Mouse (Mus musculus) myocyte (in vitro differentiated cells): ENCODE data around the gene Fndc10. TPM values are rescaled to one million over a fixed set of nuclear protein-coding genes. Genes with fewer than 3 reads are reported as not detected.
"Not testable (repeated sequence)": the region's sequence is repeated elsewhere in the genome, so short reads cannot be mapped to it uniquely, and the experiment has no call there.

Source experiments
- H3K27me3 ChIP-seq: one replicate; pipeline ENCODE4 v1.6.1; 2011; ENCODE audit not compliant: control insufficient read depth, insufficient read depth, insufficient read length
- H3K36me3 ChIP-seq: one replicate; pipeline ENCODE4 v1.6.1; 2011; ENCODE audit not compliant: control insufficient read depth, insufficient read depth
- H3K4me2 ChIP-seq: one replicate; pipeline ENCODE4 v1.6.1; 2011; ENCODE audit warnings: low read depth, control low read depth
- H3K4me3 ChIP-seq: one replicate; pipeline ENCODE4 v1.5.1; 2011; ENCODE audit warnings: mild to moderate bottlenecking, control low read depth, moderate library complexity
- H3K79me2 ChIP-seq: one replicate; pipeline ENCODE4 v1.6.1; 2011; ENCODE audit not compliant: control insufficient read depth, insufficient read depth
- H3ac ChIP-seq: one replicate; pipeline ENCODE4 v1.6.1; 2011; ENCODE audit not compliant: control insufficient read depth, insufficient read length
- CEBPB ChIP-seq: IDR thresholded peaks from 2 replicates; pipeline ENCODE4 v1.6.1; 2011; ENCODE audit warnings: mild to moderate bottlenecking, moderate library complexity; ENCODE audit not compliant: poor library complexity, insufficient read depth, severe bottlenecking
- E2F4 ChIP-seq: IDR thresholded peaks from one replicate; pipeline ENCODE4 v1.6.1; 2011; ENCODE audit warnings: mild to moderate bottlenecking, control low read depth, moderate library complexity; ENCODE audit not compliant: insufficient read depth
- MAX ChIP-seq: IDR thresholded peaks from one replicate; pipeline ENCODE4 v1.6.1; 2011; ENCODE audit warnings: low read depth, mild to moderate bottlenecking, control low read depth
- MYOD1 ChIP-seq, 3 experiments: IDR thresholded peaks; one replicate each; pipeline ENCODE4 v1.6.1; 2011; ENCODE audit warnings: control low read depth in 2 of 3, low read depth in 2 of 3, mild to moderate bottlenecking in 2 of 3, moderate library complexity in 1 of 3; ENCODE audit not compliant: insufficient read length in 2 of 3, control insufficient read depth in 1 of 3
- MYOG ChIP-seq, 3 experiments: IDR thresholded peaks; one replicate each; pipeline ENCODE4 v1.6.1; 2011; ENCODE audit warnings: control low read depth in 2 of 3, low read depth in 2 of 3, mild to moderate bottlenecking in 2 of 3; ENCODE audit not compliant: insufficient read length in 2 of 3, control insufficient read depth in 1 of 3, insufficient read depth in 1 of 3
- POLR2A ChIP-seq: IDR thresholded peaks from one replicate; pipeline ENCODE4 v1.6.1; 2011; ENCODE audit warnings: low read depth, mild to moderate bottlenecking, control low read depth, moderate library complexity; ENCODE audit not compliant: insufficient read length
- POLR2AphosphoS2 ChIP-seq: IDR thresholded peaks from one replicate; pipeline ENCODE4 v1.6.1; 2011; ENCODE audit warnings: low read depth, control low read depth; ENCODE audit not compliant: insufficient read length
- REST ChIP-seq: IDR thresholded peaks from one replicate; pipeline ENCODE4 v1.6.1; 2011; ENCODE audit warnings: mild to moderate bottlenecking, control low read depth, moderate library complexity; ENCODE audit not compliant: insufficient read depth, insufficient read length
- SRF ChIP-seq: IDR thresholded peaks from one replicate; pipeline ENCODE4 v1.6.1; 2011; ENCODE audit warnings: low read depth; ENCODE audit not compliant: control insufficient read depth, insufficient read length
- TCF12 ChIP-seq: IDR thresholded peaks from one replicate; pipeline ENCODE4 v1.6.1; 2011; ENCODE audit warnings: mild to moderate bottlenecking, control low read depth; ENCODE audit not compliant: poor library complexity, insufficient read depth, severe bottlenecking
- TCF3 ChIP-seq: IDR thresholded peaks from one replicate; pipeline ENCODE4 v1.6.1; 2011; ENCODE audit warnings: low read depth, control low read depth; ENCODE audit not compliant: insufficient read length
- USF1 ChIP-seq: IDR thresholded peaks from one replicate; pipeline ENCODE4 v1.6.1; 2011; ENCODE audit warnings: low read depth, mild to moderate bottlenecking, control low read depth, moderate library complexity
- polyA plus RNA-seq: library from polyadenylated mRNA; unstranded; fragments of >200 nt; fragmentation: generic; extraction: Trizol; gene quantifications from one replicate; pipeline ENCODE4 v1.2.1, GENCODE M21; 2012; ENCODE audit warnings: missing spikeins

The Fndc10 gene
- polyA plus RNA-seq: 8.3 TPM

DNA sequence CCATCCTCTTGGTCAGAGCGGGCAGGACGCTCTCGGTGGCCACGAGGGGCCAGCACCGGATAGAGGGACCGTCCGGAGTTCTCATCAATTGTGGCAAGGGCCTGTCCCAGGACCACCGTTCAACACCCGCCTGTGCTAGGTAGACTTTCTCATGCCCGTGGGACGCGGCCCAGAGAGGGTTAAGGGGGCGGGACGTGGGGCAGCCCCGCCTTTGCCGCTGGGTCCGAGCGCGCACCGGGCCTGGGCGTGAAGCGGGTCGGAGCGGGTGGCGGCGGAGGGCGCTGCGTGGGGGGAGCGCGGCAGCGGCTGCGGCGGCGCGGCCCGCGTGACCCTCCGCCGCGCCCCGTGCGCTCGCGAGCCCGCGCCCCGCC is at the start of gene Fndc10:
Gene Fndc10 (plus strand): TSS at position 232 of the 371 bp plus-strand sequence.
- TF ChIP-seq TCF3 (no peak), POLR2A (peak; percentile 56), CEBPB (no peak)
- Histone ChIP-seq H3K4me3 (peak within 1 kb of the TSS; percentile 15), H3K36me3 (no peaks in the 10 kb centered on the region), H3ac (peak within 1 kb of the TSS; percentile 43), H3K27me3 (no peaks in the 10 kb centered on the region), H3K4me2 (peak within 1 kb of the TSS; percentile 70), H3K79me2 (no peaks in the 10 kb centered on the region)

DNA sequence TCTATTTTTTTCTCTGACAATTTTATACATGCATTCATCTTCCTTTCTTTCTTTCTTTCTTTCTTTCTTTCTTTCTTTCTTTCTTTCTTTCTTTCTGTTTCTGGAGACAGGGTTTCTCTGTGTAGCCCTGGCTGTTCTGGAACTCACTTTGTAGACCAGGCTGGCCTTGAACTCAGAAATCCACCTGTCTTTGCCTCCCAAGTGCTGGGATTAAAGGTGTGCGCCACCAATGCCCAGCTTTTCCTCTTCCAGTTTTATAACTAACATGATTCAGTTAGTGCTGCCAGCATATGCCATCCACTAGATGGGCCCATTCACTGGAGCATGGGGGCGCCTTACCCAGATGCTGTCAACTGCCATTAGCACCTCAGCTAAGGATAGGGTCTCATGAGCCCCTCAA is 48.8 kb upstream of the Fndc10 start, which contains the start of gene Gm10563:
Gene Gm10563 (minus strand): TSS at position 101 of the 400 bp plus-strand sequence.
- H3ac ChIP-seq, H3K27me3 ChIP-seq: not testable (repeated sequence)

DNA sequence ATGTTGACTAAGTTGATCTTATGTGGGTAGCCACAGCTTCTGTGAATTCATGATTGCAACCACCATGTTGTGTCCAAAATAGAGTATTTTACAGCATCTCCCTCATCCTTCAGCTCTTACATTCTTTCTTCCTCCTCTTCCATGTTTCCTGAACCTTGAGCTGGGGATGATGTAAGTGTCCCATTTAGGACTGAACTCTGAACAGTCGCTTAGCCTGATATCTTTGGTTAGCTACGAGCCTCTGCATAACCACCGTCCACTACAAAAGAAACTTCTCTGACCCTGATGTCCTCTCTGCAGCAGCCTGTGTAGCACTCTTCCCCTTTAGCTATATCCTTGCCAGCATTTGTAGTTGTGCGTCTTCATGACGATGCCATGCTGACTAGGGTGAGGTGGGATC is 48.4 kb upstream of the Fndc10 start:
- no peak for TF ChIP-seq USF1
- no peak for TF ChIP-seq SRF
- no peak for TF ChIP-seq TCF3
- no peak for TF ChIP-seq REST
- H3K4me3 ChIP-seq: no peak overlapping the region

More for the DNA sequence above, 48.8 kb upstream of the Fndc10 start, which contains the start of gene Gm10563:
- H3K36me3 ChIP-seq: peaks cover 48% of the 10 kb centered on the region
- H3K4me3 ChIP-seq, H3K79me2 ChIP-seq, H3K4me2 ChIP-seq: not testable (repeated sequence)

DNA sequence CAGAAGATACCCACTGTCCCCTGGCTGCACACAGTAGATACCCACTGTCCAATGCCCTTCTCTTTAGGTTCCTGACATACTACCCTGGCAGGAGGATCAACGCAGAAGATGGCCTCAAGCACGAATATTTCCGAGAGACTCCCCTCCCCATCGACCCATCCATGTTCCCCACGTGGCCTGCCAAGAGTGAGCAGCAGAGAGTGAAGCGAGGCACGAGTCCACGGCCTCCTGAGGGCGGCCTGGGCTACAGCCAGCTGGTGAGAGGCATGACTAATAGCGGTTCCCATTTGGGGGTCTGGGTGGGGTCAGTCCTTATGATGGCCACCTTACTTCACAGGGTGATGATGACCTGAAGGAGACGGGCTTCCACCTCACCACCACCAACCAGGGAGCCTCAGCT is 44.8 kb upstream of the Fndc10 start:
- H3K79me2 ChIP-seq: no peaks in the 10 kb centered on the region
- no peaks in the 10 kb centered on the region for H3K27me3 ChIP-seq
- no peak overlapping the region for H3K4me3 ChIP-seq
- TF ChIP-seq REST: no peak
- no peak for TF ChIP-seq CEBPB
- TF ChIP-seq USF1: no peak
- no peak for TF ChIP-seq POLR2A
- TF ChIP-seq MAX: no peak
- no peak for TF ChIP-seq MYOG (IDR thresholded peaks at IDR 0.05; ENCODE audit: control insufficient read depth in 1 of 3, insufficient read depth in 1 of 3, insufficient read length in 2 of 3, low read depth in 2 of 3)
- TF ChIP-seq SRF: no peak
- TF ChIP-seq TCF12: no peak
- no peak for TF ChIP-seq E2F4
- TF ChIP-seq POLR2AphosphoS2: no peak
- no peak for TF ChIP-seq MYOD1 (IDR thresholded peaks at IDR 0.05; ENCODE audit: control insufficient read depth in 1 of 3, insufficient read length in 2 of 3, low read depth in 2 of 3)
- TF ChIP-seq TCF3: no peak
- peaks cover 25% of the 10 kb centered on the region for H3K36me3 ChIP-seq
- H3ac ChIP-seq: no peak overlapping the region
- no peak overlapping the region for H3K4me2 ChIP-seq

More for the DNA sequence above, 48.4 kb upstream of the Fndc10 start:
- Histone ChIP-seq H3K27me3 (no peaks in the 10 kb centered on the region), H3K36me3 (peaks cover 46% of the 10 kb centered on the region), H3ac (no peak overlapping the region), H3K79me2 (no peaks in the 10 kb centered on the region), H3K4me2 (no peak overlapping the region)

DNA sequence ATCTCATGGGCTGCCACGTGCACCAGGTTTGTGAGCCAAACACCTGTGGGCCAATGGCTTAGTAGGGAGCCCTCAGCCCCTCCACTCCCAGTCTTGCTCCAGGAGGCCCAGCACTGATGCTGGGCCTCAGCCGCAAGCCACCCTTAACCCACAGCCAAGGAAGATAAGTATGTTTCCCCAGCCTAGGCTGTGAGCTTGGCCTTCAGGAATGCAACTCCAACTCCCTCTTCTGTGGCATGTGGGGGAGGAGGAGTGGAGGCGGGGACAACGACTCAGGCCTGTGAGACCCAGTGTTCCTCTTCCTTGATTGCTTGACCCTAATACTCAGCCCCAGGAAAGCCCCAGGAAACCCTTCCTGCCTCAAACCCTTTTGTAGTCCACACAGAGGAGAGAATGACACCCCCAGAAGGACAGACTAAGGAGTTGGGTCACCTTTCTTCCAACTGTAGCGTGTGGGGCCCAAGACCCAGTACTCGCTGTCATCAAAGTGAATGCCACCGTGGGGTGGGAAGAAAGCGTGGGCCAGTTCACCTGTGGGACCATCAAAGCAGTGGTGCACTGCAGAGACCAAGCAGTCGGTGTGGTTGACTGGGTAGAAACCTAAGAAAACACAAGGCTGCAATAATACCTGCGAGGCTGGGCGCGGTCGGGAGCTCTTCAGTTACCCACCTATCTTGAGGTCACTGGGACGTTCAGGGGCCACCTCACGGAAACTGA is 42.4 kb upstream of the Fndc10 start:
- Histone ChIP-seq H3K27me3 (no peaks in the 10 kb centered on the region), H3K36me3 (peaks cover 21% of the 10 kb centered on the region), H3K4me2 (no peak overlapping the region), H3K4me3 (no peak overlapping the region), H3ac (no peak overlapping the region), H3K79me2 (no peaks in the 10 kb centered on the region)
- no peak for TF ChIP-seq REST
- no peak for TF ChIP-seq POLR2A
- no peak for TF ChIP-seq MYOD1 (IDR thresholded peaks at IDR 0.05; ENCODE audit: control insufficient read depth in 1 of 3, insufficient read length in 2 of 3, low read depth in 2 of 3)
- no peak for TF ChIP-seq E2F4
- no peak for TF ChIP-seq SRF
- TF ChIP-seq CEBPB: no peak
- no peak for TF ChIP-seq MAX
- TF ChIP-seq TCF3: no peak
- TF ChIP-seq POLR2AphosphoS2: no peak
- no peak for TF ChIP-seq MYOG (IDR thresholded peaks at IDR 0.05; ENCODE audit: control insufficient read depth in 1 of 3, insufficient read depth in 1 of 3, insufficient read length in 2 of 3, low read depth in 2 of 3)
- no peak for TF ChIP-seq USF1
- no peak for TF ChIP-seq TCF12
